Mouse (Mus musculus) intestine, postnatal 0 days (tissue): Measurements from ENCODE around the gene Bglap3. TPM values are rescaled to one million over a fixed set of nuclear protein-coding genes. Genes with fewer than 3 reads are reported as not detected.

Source experiments
- ATAC-seq: fragments of 200-750 bp; cut with Nextera tagmentation; 2 replicates; pipeline ENCODE4 v1.8.0; 2017; ENCODE audit warnings: mild to moderate bottlenecking, moderate TSS enrichment, moderate library complexity
- H3K27ac ChIP-seq: fragments of 300-500 bp; sonication (generic); 2 replicates; pipeline ENCODE4 v1.5.1; 2014; ENCODE audit warnings: mild to moderate bottlenecking, low read depth, low read length, moderate library complexity
- H3K27me3 ChIP-seq: fragments of 300-500 bp; sonication (generic); replicated peaks from 2 replicates; pipeline ENCODE4 v1.6.1; 2014; ENCODE audit warnings: low read length, mixed read lengths; ENCODE audit not compliant: control insufficient read depth, insufficient read depth
- H3K36me3 ChIP-seq: fragments of 300-500 bp; sonication (generic); 2 replicates; pipeline ENCODE4 v1.6.1; 2014; ENCODE audit warnings: mild to moderate bottlenecking, moderate library complexity; ENCODE audit not compliant: control insufficient read depth, insufficient read depth
- H3K4me1 ChIP-seq: fragments of 300-500 bp; sonication (generic); replicated peaks from 2 replicates; pipeline ENCODE4 v1.6.1; 2014; ENCODE audit warnings: antibody characterized with exemption, low read length, mixed read lengths; ENCODE audit not compliant: control insufficient read depth, insufficient read depth
- H3K4me2 ChIP-seq: fragments of 300-500 bp; sonication (generic); replicated peaks from 2 replicates; pipeline ENCODE4 v1.6.1; 2014; ENCODE audit warnings: low read depth, mild to moderate bottlenecking, moderate library complexity
- H3K4me3 ChIP-seq: fragments of 300-500 bp; sonication (generic); 2 replicates; pipeline ENCODE4 v1.5.1; 2014; ENCODE audit warnings: low read depth, low read length
- H3K9ac ChIP-seq: fragments of 300-500 bp; sonication (generic); 2 replicates; pipeline ENCODE4 v1.6.1; 2014; ENCODE audit warnings: mild to moderate bottlenecking, low read depth, low read length
- H3K9me3 ChIP-seq: fragments of 300-500 bp; sonication (generic); 2 replicates; pipeline ENCODE4 v1.6.1; 2016; ENCODE audit warnings: mixed run types; ENCODE audit not compliant: control insufficient read depth
- CTCF ChIP-seq: sonication (generic); IDR thresholded peaks from 2 replicates; pipeline ENCODE4 v1.5.1; 2016; ENCODE audit warnings: low read depth, mild to moderate bottlenecking, control low read depth, antibody characterized with exemption, moderate library complexity
- WGBS: fragments of 180-500 bp; shearing (Covaris S2); extraction: QIAGEN DNeasy Blood & Tissue Kit; methylation state at CpG from one replicate; pipeline ENCODE4 v1.1.7; 2014; 5-methylcytosine and 5-hydroxymethylcytosine counted together
- polyA plus RNA-seq: library from polyadenylated mRNA; unstranded; fragments of >200 nt; fragmentation: Nextera tagmentation; extraction: Ambion mirVana; gene quantifications from 2 replicates; pipeline ENCODE4 v1.2.1, GENCODE M21; 2015

Gene Bglap3
- polyA plus RNA-seq, 1 experiment from 2014 or later: 72.5 TPM

DNA sequence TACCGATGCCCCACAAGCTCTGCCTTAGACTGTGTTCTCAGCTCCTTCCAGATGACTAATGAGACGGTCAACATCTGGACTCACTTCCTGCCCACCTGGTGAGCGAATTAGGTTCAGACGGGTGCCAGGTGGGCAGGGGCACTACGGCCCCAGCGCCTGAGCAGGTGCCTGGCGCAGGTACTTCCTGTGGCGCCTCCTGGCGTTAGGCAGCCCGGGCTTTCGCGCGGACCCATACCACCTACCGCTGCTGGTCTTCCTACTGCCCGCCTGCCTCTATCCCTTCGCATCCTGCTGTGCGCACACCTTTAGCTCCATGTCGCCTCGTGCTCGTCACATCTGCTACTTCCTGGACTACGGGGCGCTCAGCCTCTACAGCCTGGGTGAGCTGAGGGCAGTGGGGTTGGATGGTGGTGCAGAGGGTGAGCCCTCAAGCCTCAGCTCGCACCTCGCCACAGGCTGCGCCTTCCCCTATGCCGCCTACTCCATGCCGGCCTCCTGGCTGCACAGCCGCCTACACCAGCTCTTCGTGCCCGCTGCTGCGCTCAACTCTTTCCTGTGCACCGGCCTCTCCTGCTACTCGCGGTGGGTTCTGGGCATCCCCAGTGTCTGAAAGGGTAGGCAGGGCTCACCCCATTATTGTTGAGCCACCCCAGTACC lies 6.7 kb downstream of the Bglap3 start:
- H3K36me3 ChIP-seq: peaks cover 18% of the 10 kb centered on the region
- 0 out of 2 replicates have a peak, but pooled peaks cover 5% of the 10 kb centered on the region for H3K9me3 ChIP-seq
- peaks cover 21% of the 10 kb centered on the region for H3K27me3 ChIP-seq
- H3K4me1 ChIP-seq: no peaks in the 10 kb centered on the region
- H3K9ac ChIP-seq: no peak overlapping the region
- 51% methylated on average over 34 of the region's 34 CpGs for WGBS
- ATAC-seq: no peak
- no peak overlapping the region for H3K4me2 ChIP-seq
- H3K4me3 ChIP-seq: no peak overlapping the region
- no peak overlapping the region for H3K27ac ChIP-seq
- peak; percentile 12; the same call in 1 of the 2 replicates for TF ChIP-seq CTCF

DNA sequence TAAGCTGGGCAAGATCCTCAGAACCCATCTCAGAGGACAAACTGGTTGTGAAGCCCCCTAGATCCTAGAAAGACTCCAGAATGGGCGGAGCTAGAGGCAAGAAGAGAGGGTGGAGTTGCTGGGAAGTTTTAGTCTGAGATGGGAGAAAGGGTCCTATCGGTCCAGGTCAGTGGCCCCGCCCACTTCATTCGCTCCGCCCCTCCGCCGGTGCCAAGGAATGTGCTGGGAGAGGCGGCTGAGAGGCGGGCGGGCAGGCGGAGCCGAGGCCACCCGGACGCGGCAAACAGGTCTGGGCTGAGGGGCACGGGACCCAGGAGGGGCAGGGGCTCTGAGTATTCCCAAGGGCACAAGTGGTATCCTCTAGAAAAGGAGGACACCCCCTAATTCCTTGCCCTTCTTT lies 8.2 kb downstream of the Bglap3 start, which contains the start of gene Paqr6:
TSS of gene Paqr6 (plus strand) at position 248 of the 400 bp plus-strand sequence.
- H3K4me1 ChIP-seq: no peaks in the 10 kb centered on the region
- 6% methylated on average over 16 of the region's 16 CpGs for WGBS
- no peak for TF ChIP-seq CTCF
- H3K9me3 ChIP-seq: no peaks in the 10 kb centered on the region
- no peak within 1 kb of the TSS for H3K9ac ChIP-seq
- no peak for ATAC-seq
- H3K27me3 ChIP-seq: peaks cover 21% of the 10 kb centered on the region
- peak within 1 kb of the TSS; percentile 45 for H3K4me2 ChIP-seq
- H3K36me3 ChIP-seq: peaks cover 33% of the 10 kb centered on the region
- H3K27ac ChIP-seq: no peak within 1 kb of the TSS
- H3K4me3 ChIP-seq: 0 out of 2 replicates have a peak within 1 kb of the TSS, but pooled peaks have one; percentile 13

DNA sequence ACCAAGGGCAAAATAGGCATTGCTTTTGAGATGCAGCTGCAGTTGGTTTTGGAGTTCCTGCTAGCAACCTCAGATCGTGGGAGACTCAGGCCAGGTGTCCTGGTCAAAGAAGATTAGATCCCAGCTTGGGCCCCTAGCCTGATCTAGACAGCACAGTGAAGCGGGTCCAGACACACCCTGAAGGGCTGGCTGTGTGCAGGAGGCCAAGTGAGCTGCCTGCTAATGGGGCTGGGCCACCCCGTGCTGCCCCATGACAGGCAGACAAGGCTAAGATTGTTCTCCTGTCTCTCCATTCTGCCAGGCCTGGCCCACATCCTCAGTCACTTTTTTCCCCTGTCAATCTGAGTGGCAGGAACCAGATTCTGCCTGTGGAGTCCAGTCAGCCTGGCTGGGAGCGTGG lies 8.8 kb downstream of the Bglap3 start:
- Histone ChIP-seq H3K4me3 (no peak overlapping the region), H3K4me2 (no peak overlapping the region), H3K9ac (no peak overlapping the region), H3K4me1 (no peaks in the 10 kb centered on the region), H3K36me3 (peaks cover 40% of the 10 kb centered on the region), H3K9me3 (no peaks in the 10 kb centered on the region), H3K27me3 (peaks cover 21% of the 10 kb centered on the region), H3K27ac (no peak overlapping the region)
- TF ChIP-seq CTCF: no peak
- 0 out of 2 replicates have a peak, but pooled peaks have one; percentile 31 for ATAC-seq
- 30% methylated on average over 4 of the region's 4 CpGs for WGBS

DNA sequence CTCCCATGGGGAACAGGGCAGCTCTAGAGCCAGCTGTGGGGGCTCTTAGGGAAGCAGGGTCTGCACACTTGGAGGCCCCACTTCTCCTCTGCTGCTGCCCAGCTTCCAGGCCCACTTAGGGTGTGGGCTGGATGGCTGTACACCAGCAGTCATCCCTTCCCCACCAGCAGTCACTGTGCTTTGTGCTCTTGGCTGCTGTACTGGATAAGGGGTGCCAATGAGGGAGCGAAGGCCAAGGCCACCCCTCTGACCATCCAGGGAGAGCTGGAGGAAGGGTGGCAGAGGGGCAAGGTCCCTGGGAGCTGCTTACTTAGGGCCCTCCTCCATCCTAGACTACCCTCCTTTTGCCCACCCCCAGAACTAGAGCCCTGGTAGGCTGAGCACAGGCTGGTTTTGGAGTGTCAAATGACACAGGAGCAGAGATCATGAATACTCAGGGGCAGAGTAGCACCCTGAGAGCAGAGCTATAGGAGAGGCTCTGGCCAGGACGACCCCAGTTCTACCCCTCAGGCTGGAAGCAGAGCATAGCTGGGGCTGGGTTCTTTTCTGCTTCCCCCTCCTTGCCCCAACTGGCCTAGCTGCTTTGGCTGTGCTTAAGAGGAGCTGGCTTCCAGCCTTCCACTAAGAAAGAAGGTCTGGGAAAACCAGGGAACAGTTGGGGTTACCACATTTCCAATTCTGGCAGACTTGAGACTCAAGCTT lies 10.8 kb downstream of the Bglap3 start:
- H3K27ac ChIP-seq: no peak overlapping the region
- no peaks in the 10 kb centered on the region for H3K4me1 ChIP-seq
- H3K36me3 ChIP-seq: peaks cover 59% of the 10 kb centered on the region
- ATAC-seq: no peak
- WGBS: 90% methylated on average over 2 of the region's 2 CpGs
- no peak overlapping the region for H3K4me3 ChIP-seq
- no peaks in the 10 kb centered on the region for H3K9me3 ChIP-seq
- no peak overlapping the region for H3K9ac ChIP-seq
- TF ChIP-seq CTCF: no peak
- H3K27me3 ChIP-seq: peaks cover 21% of the 10 kb centered on the region
- no peak overlapping the region for H3K4me2 ChIP-seq

DNA sequence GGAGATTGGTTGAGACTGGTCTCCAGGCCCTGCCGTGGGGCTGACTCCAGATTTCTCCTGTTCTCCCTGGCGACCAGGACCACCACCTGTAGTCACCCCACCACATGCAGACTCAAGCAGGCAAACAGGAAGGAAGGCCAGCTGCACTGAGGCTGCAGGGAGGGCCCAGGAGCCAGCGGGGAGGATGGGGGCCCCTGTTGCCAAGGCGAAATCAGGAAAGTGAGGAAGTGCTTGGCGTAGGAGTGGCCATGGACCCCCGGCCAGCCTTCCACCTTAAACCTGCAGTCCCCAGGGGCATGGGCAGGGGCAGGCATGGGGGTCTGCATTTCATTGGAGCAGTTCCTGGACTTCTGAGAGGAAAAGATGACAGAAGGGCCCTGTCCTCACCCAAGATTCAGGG lies 11.4 kb downstream of the Bglap3 start:
- Histone ChIP-seq H3K9ac (no peak overlapping the region), H3K4me1 (no peaks in the 10 kb centered on the region), H3K4me2 (no peak overlapping the region), H3K27me3 (peaks cover 19% of the 10 kb centered on the region), H3K27ac (no peak overlapping the region), H3K4me3 (no peak overlapping the region), H3K9me3 (no peaks in the 10 kb centered on the region), H3K36me3 (peaks cover 66% of the 10 kb centered on the region)
- 68% methylated on average over 6 of the region's 6 CpGs for WGBS
- no peak for ATAC-seq
- no peak for TF ChIP-seq CTCF

DNA sequence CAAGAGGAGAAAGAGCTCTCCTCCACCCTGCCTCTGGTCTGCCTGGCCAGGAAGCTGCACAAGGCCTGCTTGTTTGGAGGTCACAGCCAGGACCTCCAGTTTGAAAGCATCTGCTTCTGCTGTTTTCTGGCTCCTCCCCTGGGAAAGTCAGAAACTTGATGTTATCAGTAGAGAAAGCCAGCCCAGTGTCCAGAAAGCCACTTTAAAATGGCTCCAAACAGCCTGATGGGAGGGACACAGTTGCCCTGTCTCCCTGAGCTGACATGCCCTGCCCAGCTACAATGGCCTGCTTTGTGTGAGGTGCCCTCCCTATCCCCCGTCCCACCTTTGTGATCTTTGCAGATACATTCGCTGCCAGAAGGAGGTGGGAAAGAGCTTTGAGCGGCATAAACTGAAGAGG lies 12.6 kb downstream of the Bglap3 start:
- Histone ChIP-seq H3K36me3 (peaks cover 77% of the 10 kb centered on the region), H3K4me1 (no peaks in the 10 kb centered on the region), H3K9me3 (no peaks in the 10 kb centered on the region), H3K4me3 (no peak overlapping the region), H3K27ac (no peak overlapping the region), H3K9ac (no peak overlapping the region), H3K27me3 (peaks cover 11% of the 10 kb centered on the region; the same call in 1 of the 2 replicates), H3K4me2 (no peak overlapping the region)
- no peak for ATAC-seq
- WGBS: 72% methylated on average over 3 of the region's 3 CpGs
- TF ChIP-seq CTCF: no peak
